Mouse (Mus musculus) CD4-positive, CD25-positive, alpha-beta regulatory T cell, adult 2 months (primary cell): ENCODE results near the gene Sebox.
A peak's percentile ranks its signal among the peaks of the same experiment; 100 is the strongest.
"Not testable (repeated sequence)": the region's sequence is repeated elsewhere in the genome, so short reads cannot be mapped to it uniquely, and the experiment has no call there.

Source experiments
- DNase-seq: peaks from one replicate; pipeline ENCODE4 v3.0.0-alpha.2; 2012; ENCODE audit warnings: low read depth, low spot score

Gene Sebox

DNA sequence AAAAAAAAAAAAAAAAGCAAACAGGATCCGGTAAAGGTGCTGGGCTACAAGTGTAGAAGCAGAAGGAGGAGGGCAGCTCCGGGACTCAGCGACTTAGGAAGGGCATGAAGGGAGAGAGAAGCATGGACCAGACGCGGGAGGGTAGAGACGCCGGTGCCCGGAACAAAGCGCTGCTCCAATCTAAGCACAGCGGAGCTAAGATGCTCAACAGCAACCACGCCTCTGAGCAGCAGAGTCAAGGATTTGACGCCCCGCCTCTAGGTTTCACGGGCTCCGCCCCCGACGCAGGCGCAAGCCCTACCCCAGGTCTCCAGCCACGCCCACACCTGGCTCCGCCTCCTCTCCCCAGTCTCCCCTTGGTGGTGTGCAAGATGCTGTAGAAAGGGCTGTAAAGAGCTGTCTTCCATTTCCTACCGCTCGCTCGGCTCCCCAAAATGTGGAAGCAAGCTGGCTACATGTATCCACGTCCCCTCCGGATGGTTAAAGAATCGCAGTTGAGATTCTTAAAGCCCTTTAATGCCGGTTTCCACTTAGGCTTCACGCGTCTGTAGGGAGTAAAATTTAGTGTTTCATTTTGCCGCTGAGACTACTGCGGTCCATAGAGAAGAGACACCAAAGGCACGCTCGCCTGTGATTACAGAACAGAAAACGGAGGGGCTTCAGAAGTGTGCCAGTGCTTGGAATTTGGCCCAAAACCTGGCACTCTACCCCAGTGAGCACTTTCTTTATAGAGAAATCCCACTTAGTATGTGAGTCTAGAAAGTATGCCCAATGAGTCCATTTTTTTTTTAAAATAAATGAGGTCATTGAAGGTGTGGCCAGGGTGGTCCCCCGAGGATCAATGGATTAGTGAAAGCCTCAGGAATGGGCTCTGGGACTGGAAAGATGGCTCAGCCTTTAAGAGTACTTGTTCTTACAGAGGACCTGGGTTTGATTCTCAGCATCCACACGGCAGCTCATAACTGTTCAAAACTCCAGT is 5.4 kb upstream of the Sebox start, which contains the start of gene Sarm1:
Gene Sarm1, minus strand, starts transcription at position 211 of the 979 bp plus-strand sequence.
- DNase-seq: peak; percentile 99

DNA sequence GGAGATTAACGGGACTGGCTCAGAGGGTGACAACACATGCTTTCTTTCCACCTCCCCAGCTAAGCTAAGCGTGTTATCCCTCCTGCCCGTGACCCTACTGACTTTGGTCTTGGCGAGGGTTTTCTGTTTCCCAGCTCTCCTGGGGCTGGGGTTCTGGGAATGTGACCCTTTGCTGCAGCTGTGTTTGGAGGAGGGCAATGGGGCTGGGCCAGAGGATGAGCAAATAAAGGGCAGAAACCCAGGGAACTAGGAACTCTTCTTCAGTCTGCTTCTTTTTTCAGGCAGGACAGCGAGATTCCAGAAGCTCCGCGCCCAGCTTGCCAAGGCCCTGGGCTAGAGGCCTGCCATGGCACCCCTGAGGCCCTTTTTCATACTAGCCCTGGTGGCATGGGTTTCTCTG is 4.2 kb upstream of the Sebox start, which contains the start of gene Vtn:
Gene Vtn, plus strand, starts transcription at position 88 of the 400 bp plus-strand sequence.
- no peak for DNase-seq

DNA sequence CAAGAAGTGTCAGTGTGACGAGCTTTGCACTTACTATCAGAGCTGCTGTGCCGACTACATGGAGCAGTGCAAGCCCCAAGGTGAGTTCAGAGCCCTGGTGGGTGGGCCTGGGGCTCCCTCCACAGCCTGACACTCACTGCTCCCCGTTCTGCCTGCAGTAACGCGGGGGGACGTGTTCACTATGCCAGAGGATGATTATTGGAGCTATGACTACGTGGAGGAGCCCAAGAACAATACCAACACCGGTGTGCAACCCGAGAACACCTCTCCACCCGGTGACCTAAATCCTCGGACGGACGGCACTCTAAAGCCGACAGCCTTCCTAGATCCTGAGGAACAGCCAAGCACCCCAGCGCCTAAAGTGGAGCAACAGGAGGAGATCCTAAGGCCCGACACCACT is 3.7 kb upstream of the Sebox start:
- no peak for DNase-seq

DNA sequence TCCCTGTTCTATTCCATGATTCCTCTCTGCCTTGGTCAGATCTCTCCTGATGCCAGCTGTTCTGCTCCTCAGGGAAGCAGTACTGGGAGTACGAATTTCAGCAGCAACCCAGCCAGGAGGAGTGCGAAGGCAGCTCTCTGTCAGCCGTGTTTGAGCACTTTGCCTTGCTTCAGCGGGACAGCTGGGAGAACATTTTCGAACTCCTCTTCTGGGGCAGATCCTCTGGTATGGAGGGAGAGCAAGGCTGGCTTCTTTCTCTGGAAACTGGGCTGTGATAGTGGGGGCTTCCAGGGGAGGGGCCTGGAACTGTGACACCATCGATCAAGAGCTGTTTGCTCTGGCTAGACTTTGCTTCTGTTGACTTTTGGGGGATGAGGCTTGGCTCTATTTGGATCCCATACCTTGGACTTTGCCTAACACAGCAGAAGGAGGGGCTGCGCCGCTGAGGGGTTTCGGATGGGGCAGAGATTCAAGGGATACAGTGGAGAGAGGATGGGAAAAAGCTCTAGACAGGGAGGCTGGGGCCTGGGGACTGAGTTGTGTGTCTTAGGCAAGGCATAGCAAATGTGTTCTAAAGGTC is 2.5 kb upstream of the Sebox start:
- DNase-seq: no peak

DNA sequence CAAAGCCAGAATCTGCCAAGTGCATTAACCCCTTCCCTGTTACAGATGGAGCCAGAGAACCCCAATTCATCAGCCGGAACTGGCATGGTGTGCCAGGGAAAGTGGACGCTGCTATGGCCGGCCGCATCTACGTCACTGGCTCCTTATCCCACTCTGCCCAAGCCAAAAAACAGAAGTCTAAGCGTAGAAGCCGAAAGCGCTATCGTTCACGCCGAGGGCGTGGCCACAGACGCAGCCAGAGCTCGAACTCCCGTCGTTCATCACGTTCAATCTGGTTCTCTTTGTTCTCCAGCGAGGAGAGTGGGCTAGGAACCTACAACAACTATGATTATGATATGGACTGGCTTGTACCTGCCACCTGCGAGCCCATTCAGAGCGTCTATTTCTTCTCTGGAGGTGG is 1.7 kb upstream of the Sebox start:
- DNase-seq: no peak

DNA sequence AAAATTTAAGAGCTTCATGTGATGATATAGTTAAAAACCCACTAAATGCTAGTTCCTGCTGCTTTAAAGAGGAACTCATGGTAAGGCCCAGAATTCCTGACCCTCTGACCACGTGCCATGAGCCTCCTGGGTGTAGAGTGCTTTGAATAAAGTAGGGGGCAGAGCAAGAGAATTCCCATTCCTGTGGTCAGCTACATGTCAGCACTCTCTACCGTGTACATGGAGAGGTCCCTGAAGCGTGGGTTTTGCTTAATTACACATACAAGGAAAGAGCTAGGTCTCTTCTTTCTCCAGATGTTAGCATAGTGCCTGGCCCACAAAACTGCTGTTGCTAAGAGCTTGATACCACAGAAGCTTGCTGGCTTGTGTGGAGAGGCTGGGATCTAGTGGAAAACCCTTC is 2.2 kb downstream of the Sebox start:
- DNase-seq: no peak

DNA sequence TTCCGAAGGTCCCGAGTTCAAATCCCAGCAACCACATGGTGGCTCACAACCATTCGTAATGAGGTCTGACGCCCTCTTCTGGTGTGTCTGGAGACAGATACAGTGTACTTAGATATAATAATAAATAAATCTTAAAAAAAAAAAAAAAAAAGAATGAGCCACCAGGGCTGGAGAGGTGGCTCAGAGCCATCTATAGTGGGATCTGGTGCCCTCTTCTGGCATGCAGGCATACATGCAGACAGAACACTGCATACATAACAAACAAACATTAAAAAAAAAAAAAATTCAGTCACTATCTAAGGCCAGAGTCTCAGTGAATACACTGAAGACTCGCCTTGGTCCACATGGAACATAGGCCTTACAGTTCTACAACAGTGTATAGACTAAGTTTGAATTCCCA is 5.9 kb downstream of the Sebox start:
- peak; percentile 68 for DNase-seq

DNA sequence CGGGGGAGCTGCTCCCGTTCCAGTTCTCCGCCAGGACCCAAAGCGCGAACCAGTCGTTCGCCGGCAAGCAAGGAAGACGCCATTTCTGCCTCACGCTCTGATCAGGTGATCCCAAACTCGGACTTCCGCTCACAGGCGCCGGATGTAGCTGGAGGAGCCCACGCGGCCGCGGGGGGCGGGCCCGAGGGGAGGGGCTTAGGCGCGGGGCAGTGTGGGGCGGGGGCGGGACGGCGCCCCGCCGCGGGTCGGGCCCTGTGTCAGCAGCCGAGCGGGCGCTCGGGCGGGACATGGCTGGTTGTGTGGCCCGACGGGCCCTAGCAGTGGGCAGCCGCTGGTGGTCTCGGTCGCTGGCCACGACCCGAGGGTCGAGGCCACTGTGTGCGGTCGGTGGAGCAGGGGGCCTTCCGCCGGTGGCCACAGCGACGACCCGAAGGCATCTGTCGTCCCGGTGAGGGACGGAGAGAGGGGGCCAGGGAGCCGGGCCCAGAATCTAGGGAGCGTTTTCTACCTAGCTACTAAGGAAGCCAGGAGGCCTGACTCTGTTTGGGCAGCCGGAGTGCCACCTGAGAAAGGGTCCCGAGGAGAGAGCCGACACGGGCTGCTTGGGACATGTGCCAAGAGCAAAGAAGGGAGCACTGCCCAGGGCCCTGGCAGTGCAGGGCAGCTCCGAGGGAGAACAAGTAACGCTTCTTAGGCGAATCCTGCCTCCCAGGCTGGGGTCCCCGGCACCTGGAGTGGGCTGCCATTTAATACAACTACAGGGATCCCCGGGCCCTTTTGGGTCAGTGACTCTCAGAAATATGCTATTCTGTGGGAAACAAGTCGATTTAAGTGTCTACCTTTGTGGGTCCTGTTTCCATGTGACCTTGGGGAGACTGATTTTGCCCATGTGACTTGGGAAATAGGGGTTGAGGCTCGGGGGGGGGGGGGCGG is 9.0 kb downstream of the Sebox start, which contains the start of the genes Tmem199 and Poldip2:
Gene Tmem199, minus strand, starts transcription at position 148 of the 933 bp plus-strand sequence.
Gene Poldip2, plus strand, starts transcription at position 169 of the 933 bp plus-strand sequence.
- peak; percentile 96 for DNase-seq

DNA sequence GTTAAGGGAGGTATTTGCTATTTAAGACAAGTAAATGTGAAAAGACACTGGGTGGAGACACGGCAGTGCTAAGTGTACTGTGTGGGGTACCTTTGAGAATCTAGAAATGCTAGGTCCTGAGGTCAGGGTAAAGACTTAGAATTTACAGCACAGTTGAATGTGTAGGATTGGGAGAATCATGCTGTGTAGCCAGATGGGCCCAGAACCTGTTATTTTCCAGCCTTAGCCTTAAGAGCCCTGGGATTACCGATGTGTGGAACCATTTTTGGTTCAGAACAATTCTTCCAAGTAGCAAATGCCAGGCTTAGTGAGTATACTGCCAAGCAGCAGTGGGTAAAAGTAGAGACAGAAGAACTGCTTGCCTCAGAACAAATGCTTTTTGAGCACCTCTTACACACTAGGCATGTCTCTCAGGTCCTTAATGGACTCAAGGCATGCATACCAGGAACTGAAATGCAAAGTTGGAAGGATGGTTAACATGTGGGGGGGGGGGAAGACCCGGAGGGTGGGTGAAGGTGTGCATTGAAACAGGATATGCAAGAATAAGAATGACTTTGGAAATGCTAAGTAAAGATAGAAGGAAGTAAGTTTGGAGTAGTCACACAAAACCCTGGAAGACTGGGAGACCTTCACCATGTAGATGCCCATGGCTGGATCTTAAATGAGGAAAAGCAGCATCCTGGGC is 10.0 kb downstream of the Sebox start:
- no peak for DNase-seq

DNA sequence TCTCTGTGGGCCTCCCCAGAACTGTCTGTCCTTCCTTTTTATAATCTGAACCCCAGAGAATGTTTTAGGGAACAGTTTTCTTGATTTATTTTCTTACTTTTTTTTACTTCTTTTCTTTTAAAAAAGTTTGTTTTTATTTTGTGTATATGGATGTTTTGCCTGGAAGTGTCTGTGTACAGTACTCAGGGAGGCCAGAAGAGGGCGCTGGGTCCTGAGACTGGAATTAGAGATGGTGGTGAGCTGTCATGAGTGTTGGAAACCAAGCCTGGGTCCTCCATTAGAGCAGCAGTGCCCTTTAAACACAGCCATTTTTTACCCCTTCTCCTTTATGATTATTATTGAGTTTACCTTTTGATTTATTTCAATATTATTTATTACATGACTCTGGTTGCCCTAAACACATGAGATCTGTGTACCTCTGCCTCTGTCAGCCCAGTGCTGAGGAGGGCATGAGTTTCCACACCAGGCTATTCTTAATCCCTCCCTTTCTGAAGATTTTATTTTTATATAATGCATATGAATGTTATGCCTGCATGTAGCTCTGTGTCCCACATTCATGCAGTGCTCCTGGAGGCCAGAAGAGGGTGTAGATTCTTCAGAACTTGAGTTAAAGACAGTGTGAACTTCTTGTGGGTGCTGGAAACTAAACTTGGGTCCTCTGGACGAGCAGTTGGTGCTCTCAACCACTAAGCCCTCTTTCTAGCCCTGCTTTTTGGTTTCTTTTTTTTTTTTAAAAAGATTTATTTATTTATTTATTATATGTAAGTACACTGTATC is 12.5 kb downstream of the Sebox start:
- DNase-seq: peak; percentile 53

DNA sequence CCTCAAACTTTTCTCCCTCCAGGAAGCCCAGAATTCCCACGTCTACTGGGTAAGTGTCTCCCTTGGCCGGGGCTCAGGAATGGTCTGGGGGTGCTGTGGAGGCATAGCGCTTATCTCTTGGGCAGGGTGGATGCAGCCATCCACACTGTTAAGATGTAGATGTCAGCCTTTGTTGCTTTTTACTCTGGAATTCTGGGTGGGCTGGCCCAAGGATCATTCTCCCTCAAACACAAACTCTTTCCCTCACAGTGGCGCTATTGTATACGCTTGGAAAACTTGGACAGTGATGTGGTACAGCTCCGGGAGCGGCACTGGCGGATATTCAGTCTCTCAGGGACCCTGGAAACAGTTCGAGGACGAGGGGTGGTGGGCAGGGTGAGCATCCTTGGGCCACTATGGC is 15.7 kb downstream of the Sebox start:
- no peak for DNase-seq

DNA sequence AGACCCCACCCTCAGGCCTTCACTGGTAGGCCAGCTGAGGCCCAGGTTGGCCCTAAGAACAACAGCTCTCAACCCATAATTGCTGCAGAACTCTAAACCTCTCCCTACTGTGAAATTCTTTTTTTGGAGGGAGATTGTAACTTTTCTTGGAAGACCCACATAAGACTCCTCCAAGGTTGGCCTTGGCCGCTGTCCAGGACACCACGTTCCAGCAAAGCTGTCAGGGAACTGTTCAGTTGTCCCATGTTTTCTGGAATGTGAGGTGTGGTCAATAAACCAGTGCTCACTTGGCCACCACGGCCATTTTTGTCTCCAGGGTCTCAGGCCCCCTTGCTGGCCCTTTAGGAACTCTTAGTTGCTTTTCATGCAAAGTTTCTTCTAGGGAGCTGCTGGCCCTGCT is 18.6 kb downstream of the Sebox start:
- DNase-seq: no peak

DNA sequence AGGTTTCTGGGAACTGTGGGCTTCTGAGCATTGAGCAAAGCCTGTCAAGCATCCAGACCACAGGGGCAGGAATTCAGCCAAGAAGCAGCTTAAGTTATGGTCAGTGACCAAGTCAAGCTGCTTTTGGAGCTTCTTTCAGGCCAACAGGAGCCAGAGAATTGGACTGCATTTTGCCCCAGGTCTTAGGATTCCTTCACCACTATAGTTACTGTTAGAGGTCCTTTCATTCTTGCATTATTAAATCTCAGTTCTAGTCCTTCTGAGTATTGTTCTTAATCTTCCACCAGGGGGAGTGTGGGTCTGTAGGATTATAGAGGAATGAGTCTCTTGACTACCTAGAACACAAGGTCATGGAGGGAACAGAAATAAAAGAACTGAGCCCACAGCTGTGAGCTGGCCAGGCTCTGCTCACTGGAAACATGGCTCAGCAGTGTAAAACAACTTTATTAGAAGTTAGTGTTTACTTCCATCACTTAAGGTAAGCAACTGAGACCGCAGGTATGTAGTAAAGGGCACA is 19.3 kb downstream of the Sebox start:
- DNase-seq: peak; percentile 64

DNA sequence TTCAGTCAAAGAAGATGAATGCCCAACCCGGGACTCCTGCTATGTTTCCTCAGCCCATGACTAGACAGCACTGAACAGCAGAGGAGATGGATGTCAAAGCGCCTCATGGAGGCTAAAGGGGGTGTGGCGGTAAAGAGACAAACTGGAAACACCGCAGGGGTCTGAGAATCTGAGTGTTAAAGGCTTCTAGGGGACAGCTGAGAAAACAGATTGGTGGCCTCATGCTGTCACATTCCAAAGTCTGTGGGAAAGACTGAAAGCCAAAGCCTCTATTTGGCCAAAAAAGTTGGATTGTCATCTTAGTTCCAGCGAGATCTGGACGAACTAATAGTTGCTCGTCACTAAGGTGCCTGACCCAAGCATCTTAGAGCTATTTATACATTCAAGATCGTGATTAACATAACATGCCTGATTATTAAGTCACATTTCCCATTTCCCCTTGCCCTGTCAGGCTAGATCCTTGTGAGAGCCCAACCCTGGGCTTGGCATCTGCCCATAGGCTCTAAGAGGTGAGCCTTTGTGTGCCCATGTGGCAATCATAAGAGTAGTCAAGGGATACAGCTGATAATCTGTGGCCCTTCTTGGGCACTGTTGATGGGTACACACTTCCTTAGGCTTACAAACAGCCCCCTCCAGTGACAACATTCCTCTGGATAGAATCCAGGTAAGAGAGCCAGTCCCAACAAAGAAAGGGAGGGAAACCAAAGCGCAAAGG is 20.2 kb downstream of the Sebox start:
- DNase-seq: no peak

DNA sequence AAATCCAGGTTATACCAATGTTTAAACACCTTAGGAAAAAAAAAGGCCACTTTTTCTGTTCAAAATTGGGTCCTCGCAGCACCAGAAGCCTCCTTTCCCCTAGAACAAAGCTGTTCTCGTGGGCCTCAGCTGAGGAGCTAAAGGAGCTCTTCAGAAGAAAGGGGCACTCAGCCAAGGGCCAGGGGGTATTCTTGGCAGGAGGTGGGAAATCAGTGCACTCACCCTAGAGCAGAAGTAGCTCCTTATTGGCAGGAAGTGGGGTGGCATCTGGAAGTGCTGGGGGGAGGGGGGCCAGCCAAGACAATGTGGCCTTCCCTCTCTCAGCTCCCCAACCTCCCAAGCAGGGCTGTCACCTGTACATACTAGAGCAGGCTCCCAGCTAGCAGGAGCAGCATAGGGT is 21.6 kb downstream of the Sebox start:
- DNase-seq: no peak

DNA sequence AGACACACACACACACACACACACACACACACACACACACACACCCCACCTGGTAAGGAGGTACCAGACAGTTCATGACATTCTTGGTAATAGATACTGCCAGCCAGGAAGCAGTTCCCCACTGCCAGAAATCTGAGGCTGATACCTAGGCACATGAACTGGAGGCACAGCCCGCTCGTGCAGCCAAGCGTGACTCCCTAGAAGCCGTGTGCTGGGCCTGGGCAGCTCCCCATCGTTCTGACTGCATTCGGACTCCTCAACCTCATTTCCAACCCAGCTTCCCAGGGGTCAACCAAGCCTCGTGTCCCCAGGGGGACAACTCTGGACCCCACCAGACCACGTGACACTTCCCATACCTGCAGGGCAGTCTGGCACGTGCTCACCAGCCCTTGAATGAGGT is 25.5 kb downstream of the Sebox start:
- no peak for DNase-seq

DNA sequence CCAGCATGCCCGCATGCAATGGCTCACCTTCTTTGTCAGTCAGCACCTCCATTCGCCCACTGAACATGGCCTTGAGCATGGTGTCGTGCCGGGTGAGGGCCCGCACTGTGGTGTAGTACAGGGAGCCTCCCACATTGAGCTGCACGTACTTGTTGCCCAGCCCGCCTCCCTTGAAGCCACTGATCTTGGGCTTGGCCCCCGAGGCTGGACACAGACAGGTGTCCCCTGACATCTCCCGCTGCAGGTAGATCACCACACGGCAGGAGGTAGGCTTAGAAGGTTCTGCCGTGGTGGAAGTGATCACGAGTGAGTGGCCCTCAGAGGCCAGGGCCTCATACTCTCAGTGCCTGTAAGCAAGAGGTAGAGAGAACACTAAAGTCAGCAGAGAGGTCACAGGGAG is 26.8 kb downstream of the Sebox start:
- DNase-seq: no peak

DNA sequence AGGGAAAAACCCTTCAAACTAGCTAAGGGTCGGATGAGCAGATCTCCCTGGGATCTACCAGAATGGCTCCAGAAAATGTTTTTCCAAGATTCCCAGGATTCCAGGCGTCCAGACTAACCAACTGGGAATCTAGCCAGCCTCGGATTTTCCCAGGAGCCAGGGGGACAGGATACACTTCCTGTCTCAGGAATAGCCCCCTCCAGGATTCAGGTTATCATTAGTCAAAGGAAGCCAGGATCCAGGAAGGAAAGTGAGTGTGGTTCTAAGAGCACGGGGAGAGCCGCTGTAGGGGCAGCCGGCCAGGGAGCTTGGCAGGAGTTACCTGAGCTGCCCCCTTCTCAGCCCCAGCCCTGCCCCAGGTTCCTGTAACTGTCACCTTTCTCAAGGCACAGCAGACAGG is 27.8 kb downstream of the Sebox start:
- no peak for DNase-seq

DNA sequence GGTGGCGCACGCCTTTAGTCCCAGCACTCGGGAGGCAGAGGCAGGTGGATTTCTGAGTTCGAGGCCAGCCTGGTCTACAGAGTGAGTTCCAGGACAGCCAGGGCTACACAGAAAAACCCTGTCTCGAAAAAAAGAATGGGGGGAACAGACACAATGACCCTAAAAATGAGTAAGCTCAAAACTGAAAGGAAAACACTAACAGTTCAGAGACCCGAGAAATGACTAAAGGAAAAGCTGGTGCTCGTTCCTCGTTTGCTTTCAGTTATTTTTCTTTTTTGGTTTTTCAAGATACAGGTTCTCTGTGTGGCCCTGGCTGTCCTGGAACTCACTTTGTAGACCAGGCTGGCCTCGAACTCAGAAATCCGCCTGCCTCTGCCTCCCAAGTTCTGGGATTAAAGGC is 28.3 kb downstream of the Sebox start:
- not testable (repeated sequence) for DNase-seq
